Mouse (Mus musculus) cortical plate, adult 2 months (tissue): ENCODE measurements around the gene Wnt10b. TPM values are rescaled to one million over a fixed set of nuclear protein-coding genes. Genes with fewer than 3 reads are reported as not detected.

ENCODE experiments used
- H3K27ac ChIP-seq: fragments of 200-500 bp; 2 replicates; pipeline ENCODE4 v1.5.1; 2012; ENCODE audit warnings: low read length, control low read depth, inconsistent platforms; ENCODE audit not compliant: insufficient read depth
- H3K4me1 ChIP-seq: fragments of 200-500 bp; 2 replicates; pipeline ENCODE4 v1.6.1; 2011; ENCODE audit warnings: low read length; ENCODE audit not compliant: control insufficient read depth, insufficient read depth
- H3K4me3 ChIP-seq: fragments of 200-500 bp; 2 replicates; pipeline ENCODE4 v1.5.1; 2011; ENCODE audit warnings: mild to moderate bottlenecking, low read length, control low read depth; ENCODE audit not compliant: insufficient read depth
- CTCF ChIP-seq: fragments of 200-500 bp; IDR thresholded peaks from 2 replicates; pipeline ENCODE4 v1.5.1; 2011; ENCODE audit warnings: mild to moderate bottlenecking, control low read depth, low read length; ENCODE audit not compliant: insufficient read depth; ENCODE audit errors: extremely low read depth
- POLR2A ChIP-seq: fragments of 200-500 bp; IDR thresholded peaks from 2 replicates; pipeline ENCODE4 v1.6.1; 2011; ENCODE audit warnings: mild to moderate bottlenecking, low read length, control low read depth; ENCODE audit not compliant: insufficient read depth; ENCODE audit errors: extremely low read depth
- polyA plus RNA-seq: library from polyadenylated mRNA; depleted of rRNA; stranded (reverse); fragments of >200 nt; gene quantifications from 2 replicates; pipeline ENCODE4 v1.2.3, GENCODE M21; 2012; rRNA removed

Wnt10b gene
- polyA plus RNA-seq, 1 experiment = 3.1 TPM

DNA sequence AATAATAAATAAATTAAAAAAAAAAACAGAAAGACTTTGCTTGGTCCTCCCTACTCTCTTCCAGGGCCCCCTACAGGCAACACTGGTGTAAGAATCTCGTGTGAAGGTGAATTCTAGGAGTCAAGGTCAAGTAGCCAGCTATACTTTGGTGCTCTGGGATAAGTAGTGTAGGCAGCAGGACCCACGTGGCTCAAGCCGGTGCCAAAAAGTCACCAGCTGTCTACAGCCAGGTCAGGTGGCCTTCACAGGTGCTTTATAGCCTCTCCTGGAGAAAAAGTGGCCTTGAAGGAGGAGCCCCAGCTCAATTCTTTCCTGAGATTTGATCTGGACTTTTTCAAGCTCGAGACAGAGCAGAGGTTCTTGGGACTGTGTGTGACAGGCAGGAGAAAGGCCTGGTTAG lies 51.9 kb downstream of the Wnt10b start:
- no peak for TF ChIP-seq POLR2A
- TF ChIP-seq CTCF = no peak
- Histone ChIP-seq H3K4me3 (no peak overlapping the region), H3K4me1 (no peaks in the 10 kb centered on the region), H3K27ac (no peak overlapping the region)

DNA sequence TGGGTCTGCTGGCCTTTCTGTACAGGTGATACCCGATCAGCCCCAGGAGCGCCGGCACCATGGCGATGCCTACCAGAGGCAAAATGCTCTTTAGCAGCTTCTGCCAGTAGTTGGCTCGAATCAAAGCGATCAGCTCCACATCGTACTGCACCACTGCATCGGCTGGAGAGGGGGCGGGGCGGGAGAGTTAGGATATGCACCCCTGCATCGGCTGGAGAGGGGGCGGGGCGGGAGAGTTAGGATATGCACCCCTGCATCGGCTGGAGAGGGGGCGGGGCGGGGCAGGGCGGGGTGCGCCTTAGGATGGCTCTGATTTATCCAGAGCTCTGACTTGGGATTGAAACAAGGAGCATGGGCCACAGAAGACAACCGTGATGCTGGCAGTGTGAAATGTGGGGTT lies 53.5 kb downstream of the Wnt10b start:
- no peak for TF ChIP-seq POLR2A
- TF ChIP-seq CTCF = no peak
- Histone ChIP-seq H3K4me3 (no peak overlapping the region), H3K4me1 (no peaks in the 10 kb centered on the region), H3K27ac (no peak overlapping the region)

DNA sequence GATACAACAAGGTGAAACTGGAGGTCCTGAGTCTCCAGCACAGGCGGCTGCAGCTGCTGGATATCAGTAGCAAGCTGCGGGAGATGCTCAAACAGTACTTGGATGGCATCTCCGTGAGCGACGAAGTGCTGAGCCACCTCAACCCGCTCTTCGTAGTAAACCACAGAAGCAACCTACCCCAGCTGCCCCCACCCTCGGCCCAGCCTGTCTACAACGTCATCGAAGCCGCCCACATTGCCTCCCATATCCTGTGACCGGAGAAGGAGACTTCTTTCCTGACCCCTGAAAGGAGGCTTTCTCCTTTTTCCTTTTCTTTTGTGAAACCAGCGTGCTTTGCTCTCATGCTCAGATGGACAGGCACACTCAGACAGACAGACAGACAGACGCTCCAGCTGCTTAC lies 55.1 kb downstream of the Wnt10b start:
- H3K4me1 ChIP-seq = no peaks in the 10 kb centered on the region
- no peak overlapping the region for H3K27ac ChIP-seq
- no peak for TF ChIP-seq CTCF
- TF ChIP-seq POLR2A = no peak
- no peak overlapping the region for H3K4me3 ChIP-seq

DNA sequence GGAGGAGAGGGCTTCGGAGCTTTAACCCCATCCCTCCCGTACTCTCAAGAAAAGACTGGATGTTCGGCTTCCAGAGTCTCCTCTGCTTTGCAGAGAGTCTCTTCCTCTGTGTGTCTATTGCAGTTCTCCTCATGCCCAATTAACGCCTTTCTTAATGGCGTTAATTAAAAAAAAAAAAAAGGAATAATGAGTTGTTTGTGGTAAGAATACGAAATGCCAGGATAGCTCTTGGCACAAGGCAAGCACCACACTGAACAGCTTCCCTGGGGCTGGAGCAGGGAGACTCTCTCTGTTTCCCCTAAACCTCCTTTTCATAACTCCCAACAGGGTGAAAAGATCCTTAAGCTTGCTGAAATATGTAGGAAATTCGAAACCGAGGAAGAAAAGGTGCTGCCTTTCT lies 55.8 kb downstream of the Wnt10b start:
- Histone ChIP-seq H3K4me1 (no peaks in the 10 kb centered on the region), H3K27ac (no peak overlapping the region), H3K4me3 (no peak overlapping the region)
- no peak for TF ChIP-seq POLR2A
- TF ChIP-seq CTCF = no peak

Other genes with a start within 250 kb of the Wnt10b start
- gene Kansl2, start 243.9 kb downstream of the Wnt10b start, polyA plus RNA-seq = 52.9 and 55.7 TPM in 2 replicates
- 17.4 and 17.9 TPM in 2 replicates for gene Ccnt1, start 207.2 kb downstream of the Wnt10b start, polyA plus RNA-seq
- gene 4930415O20Rik, start 207.1 kb downstream of the Wnt10b start, polyA plus RNA-seq = not detected in 2 replicates
- 38.2 and 44.3 TPM in 2 replicates for gene Adcy6, start 168.1 kb downstream of the Wnt10b start, polyA plus RNA-seq
- gene Cacnb3, start 147.3 kb downstream of the Wnt10b start, polyA plus RNA-seq = 339 and 348 TPM in 2 replicates
- gene Ddx23, start 115.3 kb downstream of the Wnt10b start, polyA plus RNA-seq = 53.4 and 60.5 TPM in 2 replicates
- gene Rnd1, start 100.7 kb downstream of the Wnt10b start, polyA plus RNA-seq = 34.5 and 37.4 TPM in 2 replicates
- gene Ccdc65, start 69.9 kb downstream of the Wnt10b start, polyA plus RNA-seq = 9.3 and 10.6 TPM in 2 replicates
- gene Fkbp11, start 50.0 kb downstream of the Wnt10b start, polyA plus RNA-seq = 2.1 TPM in 2 replicates
- gene Arf3, start 14.9 kb downstream of the Wnt10b start, polyA plus RNA-seq = 701 and 730 TPM in 2 replicates
- gene Wnt1, start 11.7 kb upstream of the Wnt10b start, polyA plus RNA-seq = 0.15 and 0.17 TPM in 2 replicates
- 723 and 876 TPM in 2 replicates for gene Ddn, start 31.3 kb upstream of the Wnt10b start, polyA plus RNA-seq
- 71.3 and 75.7 TPM in 2 replicates for gene Prkag1, start 53.4 kb upstream of the Wnt10b start, polyA plus RNA-seq
- 33.0 and 37.9 TPM in 2 replicates for gene Kmt2d, start 93.1 kb upstream of the Wnt10b start, polyA plus RNA-seq
- gene Rhebl1, start 116.4 kb upstream of the Wnt10b start, polyA plus RNA-seq = 18.3 and 19.9 TPM in 2 replicates
- 0.25 and 0.28 TPM in 2 replicates for gene Dhh, start 120.4 kb upstream of the Wnt10b start, polyA plus RNA-seq
- 24.7 and 27.1 TPM in 2 replicates for gene Lmbr1l, start 140.1 kb upstream of the Wnt10b start, polyA plus RNA-seq
- gene Tuba1b, start 156.4 kb upstream of the Wnt10b start, polyA plus RNA-seq = 1,160 and 1,231 TPM in 2 replicates
- gene Gm49450, start 175.4 kb upstream of the Wnt10b start, polyA plus RNA-seq = 0.35 and 0.55 TPM in 2 replicates
- gene Tuba1a, start 175.6 kb upstream of the Wnt10b start, polyA plus RNA-seq = 1,321 and 1,512 TPM in 2 replicates